Mouse (Mus musculus) liver, embryonic 12.5 days (tissue): Measurements from ENCODE around the gene Ppa1. TPM values are rescaled to one million over a fixed set of nuclear protein-coding genes. Genes with fewer than 3 reads are reported as not detected.
A peak's percentile ranks its signal among the peaks of the same experiment; 100 is the strongest.

Experiments
- ATAC-seq: fragments of 200-750 bp; cut with Nextera tagmentation; 2 replicates; pipeline ENCODE4 v1.8.0; 2017; ENCODE audit warnings: moderate number of reproducible peaks, mild to moderate bottlenecking, moderate library complexity
- H3K27ac ChIP-seq: fragments of 300-500 bp; sonication (generic); 2 replicates; pipeline ENCODE4 v1.5.1; 2016; ENCODE audit warnings: mild to moderate bottlenecking
- H3K27me3 ChIP-seq: fragments of 300-500 bp; sonication (generic); replicated peaks from 2 replicates; pipeline ENCODE4 v1.6.1; 2016; ENCODE audit warnings: mild to moderate bottlenecking, moderate library complexity
- H3K36me3 ChIP-seq: fragments of 300-500 bp; sonication (generic); 2 replicates; pipeline ENCODE4 v1.6.1; 2016; ENCODE audit warnings: mild to moderate bottlenecking, moderate library complexity
- H3K4me1 ChIP-seq: fragments of 300-500 bp; sonication (generic); 2 replicates; pipeline ENCODE4 v1.6.1; 2016
- H3K4me2 ChIP-seq: fragments of 300-500 bp; sonication (generic); 2 replicates; pipeline ENCODE4 v1.6.1; 2016; ENCODE audit warnings: mild to moderate bottlenecking, moderate library complexity
- H3K4me3 ChIP-seq: fragments of 300-500 bp; sonication (generic); 2 replicates; pipeline ENCODE4 v1.5.1; 2016; ENCODE audit warnings: mild to moderate bottlenecking, moderate library complexity
- H3K9ac ChIP-seq: fragments of 300-500 bp; sonication (generic); 2 replicates; pipeline ENCODE4 v1.6.1; 2016; ENCODE audit warnings: mild to moderate bottlenecking, moderate library complexity
- H3K9me3 ChIP-seq: fragments of 300-500 bp; sonication (generic); replicated peaks from 2 replicates; pipeline ENCODE4 v1.6.1; 2016; ENCODE audit warnings: mild to moderate bottlenecking, moderate library complexity
- WGBS: fragments of 180-500 bp; shearing (Covaris S2); methylation state at CpG from one replicate; pipeline ENCODE4 v1.1.7; 2016; ENCODE audit not compliant: insufficient replicate concordance; 5-methylcytosine and 5-hydroxymethylcytosine counted together
- polyA plus RNA-seq: library from polyadenylated mRNA; unstranded; fragments of >200 nt; fragmentation: Nextera tagmentation; extraction: Ambion mirVana; gene quantifications from 2 replicates; pipeline ENCODE4 v1.2.1, GENCODE M21; 2016

Gene Ppa1
- polyA plus RNA-seq, 1 experiment from 2014 or later: 147 TPM

DNA sequence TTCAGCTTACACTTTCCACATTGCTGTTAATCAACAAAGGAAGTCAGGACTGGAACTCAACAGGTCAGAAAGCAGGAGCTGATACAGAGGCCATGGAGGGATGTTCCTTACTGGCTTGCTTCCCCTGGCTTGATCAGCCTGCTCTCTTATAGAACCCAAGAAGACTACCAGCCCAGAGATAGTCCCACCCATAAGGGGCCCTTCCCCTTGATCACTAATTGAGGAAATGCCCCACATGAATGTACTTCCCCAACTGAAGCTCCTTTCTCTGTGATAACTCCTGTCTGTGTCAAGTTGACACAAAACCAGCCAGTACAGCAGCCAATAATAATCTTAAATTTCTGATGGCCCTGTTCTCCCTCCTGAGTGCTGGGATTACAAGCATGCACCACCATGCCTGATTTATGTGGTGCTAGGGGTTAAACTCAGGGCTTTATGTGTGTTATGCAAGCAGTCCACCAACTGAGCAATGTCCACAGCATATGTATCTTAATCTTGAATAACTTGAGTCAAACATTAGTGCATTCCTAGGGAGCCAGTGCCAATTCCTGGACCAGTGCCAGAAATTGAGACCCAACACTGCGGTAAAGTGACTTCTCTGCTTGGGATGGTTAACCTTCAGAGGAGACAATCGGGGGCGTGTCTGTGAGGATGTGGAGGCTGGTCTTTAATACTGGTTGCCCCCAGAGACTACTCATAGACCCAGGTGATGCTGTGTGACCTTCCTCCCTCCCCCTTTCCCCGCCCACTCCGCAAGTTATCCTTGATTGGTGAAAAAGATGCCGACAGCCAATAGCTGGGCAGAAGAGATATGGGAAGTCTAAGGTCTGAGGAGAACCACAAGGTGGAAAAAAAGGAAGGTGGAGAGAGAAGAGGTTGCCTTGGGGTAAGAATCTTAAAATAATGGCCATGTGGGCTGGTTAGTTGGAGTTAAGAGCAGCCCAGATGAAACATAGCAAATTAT, 58.3 kb downstream of the Ppa1 start:
- 68% methylated on average over 6 of the region's 6 CpGs for WGBS
- Histone ChIP-seq H3K27ac (no peak overlapping the region), H3K9me3 (no peaks in the 10 kb centered on the region), H3K4me2 (no peak overlapping the region), H3K36me3 (peaks cover 20% of the 10 kb centered on the region), H3K4me3 (no peak overlapping the region), H3K9ac (no peak overlapping the region), H3K27me3 (no peaks in the 10 kb centered on the region), H3K4me1 (peaks cover 14% of the 10 kb centered on the region; the same call in 1 of the 2 replicates)
- no peak for ATAC-seq

DNA sequence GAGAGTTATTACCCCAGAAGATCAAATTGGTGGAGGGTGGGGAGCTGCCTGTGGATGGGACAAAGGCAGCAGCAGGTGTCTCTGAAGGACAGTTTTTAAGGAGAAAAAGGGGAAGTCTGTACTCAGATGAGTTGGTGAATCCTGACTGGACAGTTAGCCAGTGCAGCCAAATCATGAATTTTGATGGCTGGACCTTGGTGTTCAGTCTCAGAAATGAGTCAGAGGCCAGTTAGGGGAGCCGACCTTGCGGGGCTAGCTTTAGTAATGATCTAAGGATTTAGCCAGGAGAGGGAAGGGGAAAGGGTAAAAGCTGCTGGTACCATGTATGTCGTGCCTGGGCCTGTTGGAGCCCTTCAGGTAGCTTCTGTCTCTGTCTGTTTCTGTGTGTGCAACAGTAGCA, 65.2 kb downstream of the Ppa1 start:
- ATAC-seq: no peak

DNA sequence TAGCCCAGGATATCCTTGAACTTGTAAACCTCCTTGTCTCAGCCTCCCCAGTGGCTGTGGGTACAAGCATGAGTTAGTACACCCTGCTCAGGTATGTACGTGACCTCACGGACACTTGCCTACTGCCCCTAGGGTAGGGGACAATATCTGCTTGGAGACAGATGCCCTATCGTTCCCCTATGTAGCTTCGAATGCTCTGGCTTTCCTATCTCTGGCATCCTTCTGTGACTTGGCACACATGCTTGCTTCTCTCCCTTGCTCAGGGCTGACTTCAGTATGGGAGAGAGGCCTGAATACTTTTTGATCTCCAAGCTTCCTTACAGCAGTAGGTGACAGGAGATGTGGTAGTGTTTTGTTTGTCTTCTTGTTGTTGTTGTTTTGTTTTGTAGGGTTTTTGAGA, 65.8 kb downstream of the Ppa1 start:
- no peak overlapping the region for H3K4me2 ChIP-seq
- H3K4me3 ChIP-seq: no peak overlapping the region
- no peaks in the 10 kb centered on the region for H3K9me3 ChIP-seq
- H3K4me1 ChIP-seq: peaks cover 21% of the 10 kb centered on the region
- no peak overlapping the region for H3K27ac ChIP-seq
- H3K9ac ChIP-seq: no peak overlapping the region
- 0 out of 2 replicates have a peak, but pooled peaks have one; percentile 13 for ATAC-seq
- 58% methylated on average over 4 of the region's 4 CpGs for WGBS
- H3K36me3 ChIP-seq: no peaks in the 10 kb centered on the region
- H3K27me3 ChIP-seq: 0 out of 2 replicates have a peak, but pooled peaks cover 4% of the 10 kb centered on the region

More for the DNA sequence above, 65.2 kb downstream of the Ppa1 start:
- Histone ChIP-seq H3K4me2 (no peak overlapping the region), H3K4me3 (no peak overlapping the region), H3K27me3 (0 out of 2 replicates have a peak, but pooled peaks cover 4% of the 10 kb centered on the region), H3K9me3 (no peaks in the 10 kb centered on the region), H3K9ac (no peak overlapping the region), H3K27ac (no peak overlapping the region), H3K36me3 (no peaks in the 10 kb centered on the region), H3K4me1 (peaks cover 21% of the 10 kb centered on the region)
- WGBS: 66% methylated on average over 3 of the region's 3 CpGs

DNA sequence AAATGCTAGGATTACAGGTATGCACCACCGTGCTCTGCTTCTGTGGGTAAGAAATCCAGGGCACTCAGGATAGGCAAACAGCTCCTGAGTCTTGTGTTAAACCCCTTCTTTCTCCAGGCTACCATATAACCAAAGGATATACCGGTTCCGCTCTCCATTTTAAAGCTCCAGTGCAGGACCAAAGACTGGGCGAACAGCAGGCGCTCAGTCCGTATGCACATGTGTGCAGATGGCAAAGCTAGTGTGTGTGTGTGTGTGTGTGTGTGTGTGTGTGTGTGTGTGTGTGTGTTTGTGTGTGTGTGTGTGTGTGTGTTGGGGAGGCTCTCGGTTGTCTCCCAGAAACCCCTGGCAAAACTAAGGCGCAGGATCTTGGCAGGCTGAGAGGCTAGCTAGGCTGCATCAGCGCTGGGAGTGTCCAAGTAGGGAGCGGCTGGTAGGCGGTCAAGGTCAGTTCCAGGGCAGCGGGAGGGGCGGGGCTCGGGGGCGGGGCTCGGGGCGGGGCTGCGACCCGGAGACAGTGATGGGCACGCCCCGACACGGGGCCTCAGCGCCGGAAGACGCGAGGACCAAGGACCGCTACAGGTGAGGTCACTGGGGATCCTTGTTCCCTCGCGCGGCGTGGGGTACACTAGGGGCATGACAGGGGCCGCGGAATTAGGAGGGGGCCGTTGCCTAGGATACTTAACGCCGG, 66.6 kb downstream of the Ppa1 start, which contains the start of gene Aifm2:
Gene Aifm2 (plus strand): TSS at position 493 of the 691 bp plus-strand sequence.
- H3K36me3 ChIP-seq: no peaks in the 10 kb centered on the region
- WGBS: 15% methylated on average over 31 of the region's 36 CpGs
- H3K4me2 ChIP-seq: peak within 1 kb of the TSS; percentile 89
- H3K4me3 ChIP-seq: peak within 1 kb of the TSS; percentile 62
- H3K4me1 ChIP-seq: peaks cover 21% of the 10 kb centered on the region
- peak within 1 kb of the TSS; percentile 57 for H3K9ac ChIP-seq
- 0 out of 2 replicates have a peak, but pooled peaks cover 4% of the 10 kb centered on the region for H3K27me3 ChIP-seq
- no peak within 1 kb of the TSS for H3K27ac ChIP-seq
- no peaks in the 10 kb centered on the region for H3K9me3 ChIP-seq
- peak; percentile 92 for ATAC-seq

DNA sequence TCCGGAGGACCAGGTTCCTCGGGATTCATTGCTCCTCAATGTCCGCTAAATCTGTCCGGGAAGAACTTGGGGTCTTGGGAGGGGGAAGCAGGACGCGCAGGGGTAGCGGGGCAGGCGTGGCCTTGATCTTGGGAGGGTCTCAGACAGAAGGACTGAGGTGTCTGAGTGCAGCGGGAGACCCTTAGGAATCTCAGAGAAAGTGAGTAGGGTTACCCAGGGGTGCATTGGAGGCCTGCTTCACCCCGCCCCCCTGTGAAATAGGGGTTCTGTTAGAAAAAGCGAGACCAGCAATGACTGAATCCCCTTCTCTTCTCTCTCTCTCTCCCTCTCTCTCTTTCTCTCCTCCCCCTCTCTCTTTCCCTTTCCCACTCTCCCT, 67.1 kb downstream of the Ppa1 start:
- Histone ChIP-seq H3K4me1 (peaks cover 21% of the 10 kb centered on the region), H3K9me3 (no peaks in the 10 kb centered on the region), H3K27me3 (0 out of 2 replicates have a peak, but pooled peaks cover 4% of the 10 kb centered on the region), H3K36me3 (no peaks in the 10 kb centered on the region), H3K4me2 (peak overlapping the region; percentile 89), H3K9ac (peak overlapping the region; percentile 57), H3K4me3 (peak overlapping the region; percentile 62), H3K27ac (no peak overlapping the region)
- 4% methylated on average over 11 of the region's 11 CpGs for WGBS
- ATAC-seq: peak; percentile 33; the same call in 1 of the 2 replicates

DNA sequence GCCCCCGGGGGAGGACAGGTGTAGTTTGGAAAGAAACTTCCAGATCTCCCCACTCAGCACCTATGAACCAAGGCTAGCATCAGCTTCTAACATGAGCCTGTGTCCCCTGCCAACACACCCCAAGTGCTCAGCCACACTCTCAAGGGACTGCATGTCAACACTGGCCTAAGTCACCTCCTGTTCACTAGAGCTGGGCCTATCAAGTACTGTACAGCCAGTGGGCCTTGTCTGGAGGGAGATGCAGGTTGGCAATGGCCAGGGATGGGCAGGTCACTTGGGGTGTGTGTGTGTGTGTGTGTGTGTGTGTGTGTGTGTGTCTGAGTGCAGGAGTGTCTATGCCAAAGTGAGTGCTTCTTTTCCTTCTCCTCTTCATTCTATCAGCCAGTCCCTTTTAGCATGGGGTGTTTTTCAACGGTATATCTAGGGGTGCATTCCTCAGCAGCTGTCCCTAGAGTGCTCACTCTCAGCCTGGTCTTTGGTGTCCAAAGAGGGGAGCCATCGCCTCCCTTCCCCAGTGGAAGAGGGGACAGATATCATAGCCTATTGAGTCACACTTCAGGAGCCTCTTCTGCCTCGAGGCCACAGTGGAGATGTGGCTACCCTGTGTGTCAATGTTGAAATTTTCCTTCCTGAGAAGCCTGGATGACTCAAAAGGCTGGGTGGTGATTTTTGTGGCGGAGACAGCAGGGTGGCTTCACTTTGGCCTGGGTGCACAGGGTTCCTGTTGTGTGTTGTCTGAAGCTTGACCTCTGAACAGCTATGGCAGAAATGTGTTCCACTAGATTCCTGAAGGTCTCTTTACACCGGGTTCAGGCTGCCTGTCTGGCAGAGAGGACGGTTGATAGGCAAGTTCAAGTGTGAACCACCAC, 67.9 kb downstream of the Ppa1 start:
- WGBS: 60% methylated on average over 7 of the region's 7 CpGs
- ATAC-seq: no peak
- H3K4me2 ChIP-seq: peak overlapping the region; percentile 89
- H3K27me3 ChIP-seq: 0 out of 2 replicates have a peak, but pooled peaks cover 4% of the 10 kb centered on the region
- no peaks in the 10 kb centered on the region for H3K36me3 ChIP-seq
- peaks cover 21% of the 10 kb centered on the region for H3K4me1 ChIP-seq
- H3K9me3 ChIP-seq: no peaks in the 10 kb centered on the region
- no peak overlapping the region for H3K27ac ChIP-seq
- H3K9ac ChIP-seq: no peak overlapping the region
- no peak overlapping the region for H3K4me3 ChIP-seq

DNA sequence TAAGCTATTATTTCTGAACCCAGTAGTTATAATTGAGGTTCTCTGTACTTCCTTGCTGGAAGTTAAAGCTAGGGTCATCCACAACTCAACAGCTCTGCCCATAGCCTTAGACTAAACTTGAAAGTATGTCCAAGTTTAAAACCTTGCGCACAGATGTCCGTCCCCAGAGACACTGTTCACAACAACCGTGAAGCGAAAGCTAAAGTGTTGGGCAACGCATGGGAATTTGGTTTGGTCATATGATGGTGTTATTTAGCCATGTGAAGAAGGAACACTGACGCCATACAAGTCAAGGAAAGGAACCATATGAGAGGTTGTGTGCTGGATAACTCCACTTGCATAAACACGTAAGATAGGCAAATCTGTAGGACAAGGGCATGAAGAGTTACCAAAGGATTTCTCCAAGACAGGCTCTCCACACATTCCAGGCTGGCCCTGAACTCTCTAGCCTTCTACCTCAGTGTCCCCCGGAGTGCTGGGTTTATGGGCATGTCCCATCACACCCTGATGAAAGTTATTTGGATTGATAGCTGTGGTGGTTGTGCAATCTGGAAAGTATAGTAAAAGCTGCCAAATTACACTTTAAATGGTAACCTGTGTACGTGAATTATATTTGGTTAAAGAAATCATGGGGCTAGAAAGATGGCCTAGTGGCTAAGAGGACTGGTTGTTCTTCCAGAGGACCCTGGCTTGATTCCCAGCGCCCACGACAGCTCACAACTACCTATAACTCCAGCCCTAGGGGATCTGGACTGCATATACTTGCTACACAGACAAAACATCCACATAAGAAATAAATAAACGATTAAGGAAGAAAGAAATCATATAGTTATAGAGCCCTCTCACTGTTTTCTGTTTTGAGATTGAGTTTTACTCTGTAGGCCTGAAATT, 69.3 kb downstream of the Ppa1 start:
- no peak overlapping the region for H3K4me2 ChIP-seq
- 80% methylated on average over 12 of the region's 12 CpGs for WGBS
- no peak for ATAC-seq
- peaks cover 21% of the 10 kb centered on the region for H3K4me1 ChIP-seq
- H3K9me3 ChIP-seq: no peaks in the 10 kb centered on the region
- no peak overlapping the region for H3K27ac ChIP-seq
- H3K36me3 ChIP-seq: no peaks in the 10 kb centered on the region
- H3K4me3 ChIP-seq: no peak overlapping the region
- no peak overlapping the region for H3K9ac ChIP-seq
- H3K27me3 ChIP-seq: 0 out of 2 replicates have a peak, but pooled peaks cover 4% of the 10 kb centered on the region

DNA sequence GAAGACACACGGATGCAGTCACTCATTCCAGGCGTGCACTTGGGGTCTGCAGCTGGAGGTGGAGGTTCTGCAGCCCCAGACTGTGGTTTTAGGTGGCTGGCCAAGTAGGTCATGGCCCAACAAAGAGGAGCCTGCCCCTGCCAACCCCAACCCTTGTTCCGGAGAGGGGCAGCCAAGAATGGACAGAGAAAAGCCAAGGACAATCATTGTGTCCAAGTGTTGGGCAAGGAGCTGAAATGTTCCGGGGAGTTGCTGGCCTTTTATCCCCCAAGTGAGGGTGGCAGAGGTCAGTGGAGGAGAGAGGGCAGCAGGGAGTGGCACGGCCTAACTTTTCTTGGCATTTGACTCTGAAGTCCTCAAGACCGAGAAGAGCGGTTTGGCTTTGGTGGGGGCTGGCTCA, 72.0 kb downstream of the Ppa1 start:
- Histone ChIP-seq H3K9me3 (no peaks in the 10 kb centered on the region), H3K27me3 (no peaks in the 10 kb centered on the region), H3K27ac (no peak overlapping the region), H3K36me3 (no peaks in the 10 kb centered on the region), H3K4me1 (peaks cover 10% of the 10 kb centered on the region), H3K9ac (no peak overlapping the region), H3K4me3 (no peak overlapping the region), H3K4me2 (no peak overlapping the region)
- 78% methylated on average over 7 of the region's 7 CpGs for WGBS
- no peak for ATAC-seq

DNA sequence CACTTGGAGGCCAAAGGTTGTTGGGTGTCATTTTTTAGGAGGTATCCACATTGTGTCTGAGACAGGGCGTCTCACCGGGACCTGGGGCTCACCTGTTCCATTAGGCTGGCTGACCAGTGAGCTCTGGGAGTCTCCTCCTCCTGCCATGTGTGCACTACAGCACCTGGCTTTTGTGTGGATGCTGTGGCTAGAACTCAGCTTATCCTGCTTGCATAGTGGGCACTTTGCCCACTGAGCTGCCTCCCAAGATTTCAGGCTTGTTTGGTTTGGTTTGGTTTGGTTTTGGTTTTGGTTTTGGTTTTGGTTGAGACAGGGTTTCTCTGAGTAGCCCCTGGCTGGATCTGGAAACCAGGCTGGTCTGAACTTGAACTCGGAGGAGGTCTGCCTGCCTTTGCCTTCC, 73.9 kb downstream of the Ppa1 start:
- Histone ChIP-seq H3K27me3 (no peaks in the 10 kb centered on the region), H3K27ac (no peak overlapping the region), H3K9ac (no peak overlapping the region), H3K36me3 (no peaks in the 10 kb centered on the region), H3K4me1 (no peaks in the 10 kb centered on the region), H3K4me2 (no peak overlapping the region), H3K9me3 (no peaks in the 10 kb centered on the region), H3K4me3 (no peak overlapping the region)
- ATAC-seq: no peak
- WGBS: 56% methylated on average over 3 of the region's 3 CpGs

DNA sequence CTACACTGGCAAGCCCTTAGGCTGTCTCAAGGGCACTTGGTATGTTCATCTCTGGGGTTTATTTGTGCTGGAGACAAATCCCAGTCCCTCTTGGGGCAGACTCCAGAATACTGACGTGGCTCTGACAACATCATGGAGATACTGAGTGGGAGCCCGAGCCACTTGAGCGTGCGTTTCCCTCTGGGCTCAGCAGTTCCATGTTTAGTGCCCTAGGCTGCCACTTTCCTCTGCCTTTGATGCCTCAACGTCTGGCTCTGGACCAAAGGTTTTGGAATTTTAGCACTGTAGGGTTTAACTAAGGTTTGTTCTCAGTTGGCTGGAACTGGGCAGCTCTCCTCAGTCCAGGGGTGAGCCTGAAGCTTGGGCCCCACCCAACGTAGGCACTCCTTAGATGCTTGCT, 74.9 kb downstream of the Ppa1 start:
- 63% methylated on average over 6 of the region's 6 CpGs for WGBS
- H3K27ac ChIP-seq: no peak overlapping the region
- no peaks in the 10 kb centered on the region for H3K9me3 ChIP-seq
- no peaks in the 10 kb centered on the region for H3K27me3 ChIP-seq
- no peaks in the 10 kb centered on the region for H3K36me3 ChIP-seq
- no peak for ATAC-seq
- no peak overlapping the region for H3K4me3 ChIP-seq
- no peak overlapping the region for H3K9ac ChIP-seq
- no peaks in the 10 kb centered on the region for H3K4me1 ChIP-seq
- no peak overlapping the region for H3K4me2 ChIP-seq
